Mouse (Mus musculus): ENCODE measurements around the gene Slc6a6. TPM values are rescaled to one million over a fixed set of nuclear protein-coding genes. Genes with fewer than 3 reads are reported as not detected.

The Slc6a6 gene
- polyA plus RNA-seq, 1 experiment from 2014 or later: 60.0 TPM

DNA sequence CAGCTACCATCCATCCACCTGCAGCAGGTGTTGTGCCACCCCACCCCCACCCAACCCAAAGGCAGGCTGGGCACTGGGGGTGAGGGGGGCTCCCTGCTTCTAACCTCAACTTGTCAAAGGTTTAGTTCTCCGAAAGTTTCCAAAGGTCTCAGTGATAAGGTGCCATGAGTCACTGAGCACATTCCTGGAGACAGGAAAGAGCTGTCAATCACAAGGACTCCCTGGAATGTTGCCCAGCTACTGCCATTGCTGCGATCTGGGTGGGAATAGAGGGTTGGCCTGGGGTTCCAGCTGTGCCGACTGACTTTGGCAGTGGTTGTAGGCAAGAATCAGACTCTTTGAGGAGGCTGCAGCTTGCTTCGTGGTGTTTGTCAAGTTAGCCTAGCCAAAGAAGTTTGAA lies 2.7 kb downstream of the Slc6a6 start:
- Histone ChIP-seq H3K9ac (peak overlapping the region; percentile 98), H3K4me1 (peaks cover 72% of the 10 kb centered on the region), H3K27me3 (replicated peaks) (no peaks in the 10 kb centered on the region), H3K27ac (replicated peaks) (peak overlapping the region; percentile 94), H3K4me2 (peak overlapping the region; percentile 94), H3K4me3 (peak overlapping the region; percentile 91), H3K36me3 (peaks cover 8% of the 10 kb centered on the region; the same call in 1 of the 2 replicates), H3K9me3 (no peaks in the 10 kb centered on the region)
- no peak for ATAC-seq (ENCODE audit: extremely low read depth, insufficient number of reproducible peaks, low FRiP score, low TSS enrichment)
- WGBS: 9% methylated on average over 4 of the region's 4 CpGs

DNA sequence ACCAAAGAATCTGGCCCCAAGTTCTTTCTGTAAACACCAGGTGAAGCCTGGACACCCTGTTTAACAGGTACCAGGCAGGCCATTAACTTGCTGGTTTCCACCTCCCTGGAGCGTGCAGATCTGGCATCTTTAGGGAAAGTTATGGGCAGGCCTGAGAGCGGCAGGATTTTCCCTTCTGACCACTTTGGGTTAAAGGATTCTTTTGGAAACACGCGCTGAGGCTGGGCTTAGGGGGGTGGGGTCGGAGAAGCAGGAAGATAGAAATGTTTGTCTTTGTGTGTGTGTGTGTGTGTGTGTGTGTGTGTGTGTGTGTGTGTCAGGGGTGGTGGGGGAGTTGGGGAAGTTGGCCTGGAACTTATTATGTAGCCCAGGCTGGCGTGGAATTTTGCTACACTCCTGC lies 4.2 kb downstream of the Slc6a6 start:
- Histone ChIP-seq H3K4me1 (peaks cover 66% of the 10 kb centered on the region), H3K9me3 (no peaks in the 10 kb centered on the region), H3K36me3 (peaks cover 23% of the 10 kb centered on the region), H3K4me3 (0 out of 2 replicates have a peak overlapping the region, but pooled peaks have one; percentile 6), H3K4me2 (peak overlapping the region; percentile 40), H3K9ac (peak overlapping the region; percentile 60), H3K27ac (replicated peaks) (no peak overlapping the region), H3K27me3 (replicated peaks) (no peaks in the 10 kb centered on the region)
- ATAC-seq (ENCODE audit: extremely low read depth, insufficient number of reproducible peaks, low FRiP score, low TSS enrichment): no peak
- WGBS: 54% methylated on average over 6 of the region's 6 CpGs

DNA sequence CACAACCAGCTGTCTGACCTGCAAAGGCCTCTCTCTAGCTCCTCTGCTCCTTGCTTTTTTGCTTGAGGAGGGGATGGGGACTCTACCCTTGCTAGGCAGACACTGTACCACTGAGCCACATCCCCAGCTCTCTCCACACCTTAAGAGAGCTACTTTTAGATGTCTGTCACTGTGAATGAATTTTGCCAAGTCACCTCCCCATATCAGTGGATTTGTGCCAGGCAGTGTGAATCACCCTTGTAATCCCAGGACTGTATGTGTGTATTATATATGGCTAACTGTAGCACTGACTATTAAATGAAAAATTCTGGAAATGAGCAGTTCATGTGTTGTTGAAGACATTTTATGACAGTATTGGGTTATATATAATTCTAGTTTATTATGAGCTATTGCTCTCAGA lies 5.4 kb downstream of the Slc6a6 start:
- Histone ChIP-seq H3K4me1 (peaks cover 71% of the 10 kb centered on the region), H3K27ac (replicated peaks) (peak overlapping the region; percentile 29; the same call in 1 of the 2 replicates), H3K4me2 (no peak overlapping the region), H3K9ac (peak overlapping the region; percentile 61; the same call in 1 of the 2 replicates), H3K4me3 (no peak overlapping the region), H3K27me3 (replicated peaks) (no peaks in the 10 kb centered on the region), H3K9me3 (no peaks in the 10 kb centered on the region), H3K36me3 (peaks cover 28% of the 10 kb centered on the region)
- no peak for ATAC-seq (ENCODE audit: extremely low read depth, insufficient number of reproducible peaks, low FRiP score, low TSS enrichment)

DNA sequence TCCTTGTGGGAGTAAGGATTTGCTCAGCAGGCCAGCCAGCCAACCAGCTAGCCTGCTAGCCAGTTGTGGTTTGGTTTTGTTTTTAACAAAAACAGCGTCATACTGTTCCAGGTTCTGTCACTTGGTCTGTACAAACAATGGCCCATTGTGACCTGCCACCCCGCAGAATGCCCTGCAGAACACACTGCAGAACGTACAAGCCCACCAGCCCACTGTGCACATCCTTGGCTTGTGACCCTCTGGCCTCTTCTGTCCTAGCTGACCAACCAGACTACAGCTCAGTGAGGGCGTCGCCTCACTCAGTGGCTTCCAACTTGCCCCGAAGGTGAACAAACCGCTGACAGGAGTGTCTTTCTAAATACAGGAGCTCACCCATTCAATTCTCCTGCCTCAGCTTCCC lies 6.4 kb downstream of the Slc6a6 start:
- Histone ChIP-seq H3K9me3 (no peaks in the 10 kb centered on the region), H3K4me1 (peaks cover 73% of the 10 kb centered on the region), H3K27ac (replicated peaks) (no peak overlapping the region), H3K36me3 (peaks cover 28% of the 10 kb centered on the region), H3K27me3 (replicated peaks) (no peaks in the 10 kb centered on the region), H3K9ac (no peak overlapping the region), H3K4me2 (no peak overlapping the region), H3K4me3 (no peak overlapping the region)
- no peak for ATAC-seq (ENCODE audit: extremely low read depth, insufficient number of reproducible peaks, low FRiP score, low TSS enrichment)
- WGBS: 69% methylated on average over 7 of the region's 7 CpGs

DNA sequence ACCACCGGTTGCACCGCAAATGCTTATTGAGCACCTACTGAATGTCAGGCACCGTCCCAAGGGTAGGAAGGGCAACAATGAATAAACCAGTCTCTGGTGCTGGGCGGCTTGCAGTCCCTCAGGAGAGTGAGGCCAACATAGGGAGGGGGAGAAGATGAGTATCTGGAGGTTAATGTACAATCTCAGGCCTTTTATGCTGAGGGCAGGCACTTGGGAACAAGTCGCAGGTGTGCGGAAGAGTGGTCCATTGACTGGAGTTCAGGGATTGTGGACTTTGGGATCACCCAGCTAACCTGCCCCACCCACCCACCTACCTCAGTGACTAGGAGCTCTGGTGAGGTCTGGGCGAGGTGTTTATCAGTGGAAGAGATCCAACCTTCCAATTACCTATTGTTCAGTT lies 6.8 kb downstream of the Slc6a6 start:
- 88% methylated on average over 7 of the region's 7 CpGs for WGBS
- ATAC-seq (ENCODE audit: extremely low read depth, insufficient number of reproducible peaks, low FRiP score, low TSS enrichment): no peak
- peaks cover 71% of the 10 kb centered on the region for H3K4me1 ChIP-seq

DNA sequence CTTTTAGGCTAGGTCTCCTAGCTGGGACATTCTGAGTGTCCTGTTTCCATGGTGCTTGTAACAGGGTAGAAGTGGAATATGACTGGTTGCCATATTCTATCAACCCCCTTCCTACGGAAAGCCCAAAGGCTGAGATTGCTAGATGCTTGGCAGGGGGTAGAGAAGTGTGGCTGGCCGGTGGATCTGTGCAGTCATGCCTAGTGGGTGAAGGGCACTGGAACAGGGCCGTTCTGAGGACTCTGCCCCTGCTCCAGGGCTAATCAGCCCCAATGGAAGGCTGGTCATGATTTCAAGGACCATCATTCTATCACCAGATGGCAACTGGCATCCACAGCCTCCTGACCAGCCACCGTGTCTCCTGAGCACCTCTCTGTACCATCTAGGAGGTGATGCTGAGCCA lies 7.7 kb downstream of the Slc6a6 start:
- H3K4me1 ChIP-seq: peaks cover 64% of the 10 kb centered on the region
- ATAC-seq (ENCODE audit: extremely low read depth, insufficient number of reproducible peaks, low FRiP score, low TSS enrichment): no peak
- no peak overlapping the region for H3K4me2 ChIP-seq
- no peak overlapping the region for H3K27ac ChIP-seq (replicated peaks)
- peaks cover 28% of the 10 kb centered on the region for H3K36me3 ChIP-seq
- no peaks in the 10 kb centered on the region for H3K9me3 ChIP-seq
- 81% methylated on average over 4 of the region's 4 CpGs for WGBS
- H3K4me3 ChIP-seq: no peak overlapping the region
- H3K27me3 ChIP-seq (replicated peaks): no peaks in the 10 kb centered on the region
- H3K9ac ChIP-seq: no peak overlapping the region

More for the DNA sequence above, 6.8 kb downstream of the Slc6a6 start:
- H3K4me2 ChIP-seq: no peak overlapping the region
- no peak overlapping the region for H3K9ac ChIP-seq
- H3K9me3 ChIP-seq: no peaks in the 10 kb centered on the region
- no peak overlapping the region for H3K27ac ChIP-seq (replicated peaks)
- peaks cover 28% of the 10 kb centered on the region for H3K36me3 ChIP-seq
- no peaks in the 10 kb centered on the region for H3K27me3 ChIP-seq (replicated peaks)
- no peak overlapping the region for H3K4me3 ChIP-seq

DNA sequence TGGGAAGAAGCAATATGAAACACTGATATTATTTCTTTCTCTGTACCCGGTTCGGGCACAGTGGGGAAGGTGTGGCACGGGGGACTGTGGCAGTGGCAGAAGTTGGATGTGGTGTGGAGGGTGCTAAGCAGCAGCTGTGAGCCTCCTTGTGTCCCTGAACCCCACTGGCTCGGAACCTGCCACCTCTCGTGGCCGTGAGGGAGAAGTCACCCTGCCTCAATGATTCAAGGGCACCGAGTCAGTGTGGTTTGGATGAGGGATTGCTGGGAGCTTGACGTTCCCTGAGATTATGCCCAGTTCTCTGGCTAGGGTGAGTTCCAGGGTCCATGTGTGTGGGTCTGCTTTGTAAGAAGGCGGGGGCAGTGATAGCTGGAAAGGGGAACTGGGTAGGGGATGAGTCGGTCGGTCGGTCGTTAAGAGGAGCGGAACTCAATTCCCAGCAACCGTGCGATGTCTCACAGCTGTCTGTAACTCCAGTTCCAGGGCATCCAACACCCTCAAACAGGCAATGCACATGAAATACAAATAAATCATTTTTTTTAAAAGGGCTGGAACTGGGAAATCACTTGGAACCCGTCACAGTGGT lies 9.5 kb downstream of the Slc6a6 start:
- H3K9ac ChIP-seq: peak overlapping the region; percentile 24; the same call in 1 of the 2 replicates
- H3K27me3 ChIP-seq (replicated peaks): no peaks in the 10 kb centered on the region
- no peak overlapping the region for H3K27ac ChIP-seq (replicated peaks)
- no peak for ATAC-seq (ENCODE audit: extremely low read depth, insufficient number of reproducible peaks, low FRiP score, low TSS enrichment)
- peaks cover 57% of the 10 kb centered on the region for H3K4me1 ChIP-seq
- H3K4me2 ChIP-seq: no peak overlapping the region
- H3K36me3 ChIP-seq: peaks cover 28% of the 10 kb centered on the region
- H3K4me3 ChIP-seq: no peak overlapping the region
- H3K9me3 ChIP-seq: no peaks in the 10 kb centered on the region
- WGBS: 80% methylated on average over 17 of the region's 17 CpGs

DNA sequence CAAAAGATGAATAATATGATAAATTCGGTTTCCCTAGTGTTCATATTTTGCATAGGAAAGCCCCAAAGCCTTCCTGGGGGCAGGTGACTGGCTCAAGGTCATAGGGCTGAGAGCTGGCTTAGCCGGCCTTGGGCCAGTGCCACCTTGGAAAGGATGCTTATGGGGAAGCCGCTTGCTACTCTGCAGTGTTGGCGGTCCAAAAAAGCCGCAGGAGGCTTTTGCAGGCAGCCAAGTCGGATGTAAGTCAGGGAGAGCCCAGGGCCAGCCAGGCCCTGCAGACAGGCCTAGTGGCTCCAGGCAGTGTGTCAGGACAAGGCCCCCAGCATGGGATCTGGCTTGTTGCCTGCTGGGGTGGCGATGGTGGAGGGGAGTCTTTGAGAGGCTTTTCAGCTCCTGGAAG lies 10.8 kb downstream of the Slc6a6 start:
- Histone ChIP-seq H3K27me3 (replicated peaks) (no peaks in the 10 kb centered on the region), H3K4me3 (no peak overlapping the region), H3K4me1 (peaks cover 45% of the 10 kb centered on the region), H3K36me3 (peaks cover 37% of the 10 kb centered on the region), H3K9me3 (no peaks in the 10 kb centered on the region), H3K27ac (replicated peaks) (peak overlapping the region; percentile 56), H3K9ac (peak overlapping the region; percentile 50; the same call in 1 of the 2 replicates), H3K4me2 (no peak overlapping the region)
- no peak for ATAC-seq (ENCODE audit: extremely low read depth, insufficient number of reproducible peaks, low FRiP score, low TSS enrichment)
- 49% methylated on average over 7 of the region's 7 CpGs for WGBS

DNA sequence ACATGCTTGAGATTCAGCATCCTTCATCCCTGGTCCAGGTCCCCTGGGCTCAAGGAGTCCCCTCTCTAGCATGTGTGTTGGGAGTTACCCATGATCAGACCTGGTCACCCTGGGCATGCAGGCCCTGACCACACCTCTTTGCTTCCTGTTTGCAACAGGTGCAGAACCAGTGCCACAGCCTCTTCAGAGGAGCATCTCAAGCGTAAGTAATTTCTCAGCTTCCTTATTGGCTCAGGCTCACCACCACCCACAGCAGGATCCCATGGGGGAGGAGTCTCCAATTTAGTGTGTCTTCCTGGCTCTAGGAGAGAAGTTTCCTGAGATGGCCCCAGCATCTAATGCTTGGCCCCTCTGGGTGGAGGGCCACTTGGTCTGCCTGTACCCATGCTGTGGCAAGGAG lies 15.0 kb downstream of the Slc6a6 start:
- Histone ChIP-seq H3K4me2 (no peak overlapping the region), H3K4me3 (no peak overlapping the region), H3K9me3 (no peaks in the 10 kb centered on the region), H3K27me3 (replicated peaks) (no peaks in the 10 kb centered on the region), H3K36me3 (peaks cover 49% of the 10 kb centered on the region), H3K27ac (replicated peaks) (no peak overlapping the region), H3K9ac (no peak overlapping the region), H3K4me1 (peaks cover 37% of the 10 kb centered on the region)
- WGBS: 86% methylated on average over 1 of the region's 1 CpGs
- no peak for ATAC-seq (ENCODE audit: extremely low read depth, insufficient number of reproducible peaks, low FRiP score, low TSS enrichment)

DNA sequence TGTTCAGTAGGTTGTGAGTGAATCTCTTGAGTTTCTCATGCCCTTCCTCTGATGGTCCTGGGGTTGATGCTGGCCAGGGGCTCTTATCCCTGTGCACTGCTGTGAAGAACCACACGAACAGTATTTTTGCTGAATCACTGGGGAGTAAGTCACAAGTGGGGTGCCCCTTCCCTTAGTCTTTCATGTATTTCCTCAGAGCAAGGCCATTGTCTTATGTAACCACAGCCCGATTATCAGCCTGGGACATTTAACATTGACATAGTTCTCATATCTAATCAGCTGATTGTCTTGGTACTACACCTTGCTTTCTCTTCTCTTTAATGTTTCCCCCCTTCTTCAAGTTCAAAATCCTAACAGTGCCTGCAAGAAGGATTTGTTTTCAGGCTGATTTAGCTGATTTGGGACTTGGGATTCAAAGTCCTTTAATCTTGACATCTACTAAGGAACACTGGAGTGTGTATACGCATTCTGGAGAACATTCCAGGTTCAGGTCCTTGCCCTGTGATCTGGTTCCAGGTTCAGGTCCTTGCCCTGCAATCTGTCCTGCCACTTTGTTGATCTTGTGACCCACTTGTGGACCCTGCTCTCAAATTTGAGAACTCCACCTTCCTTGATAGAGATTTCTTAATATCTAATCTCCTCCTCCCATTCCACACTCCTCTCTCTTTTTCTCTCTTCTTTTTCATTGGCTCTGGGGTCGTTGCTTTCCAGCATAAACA lies 15.8 kb downstream of the Slc6a6 start:
- Histone ChIP-seq H3K9ac (no peak overlapping the region), H3K9me3 (peaks cover 2% of the 10 kb centered on the region; the same call in 1 of the 2 replicates), H3K4me3 (no peak overlapping the region), H3K27ac (replicated peaks) (no peak overlapping the region), H3K4me1 (peaks cover 29% of the 10 kb centered on the region), H3K27me3 (replicated peaks) (no peaks in the 10 kb centered on the region), H3K36me3 (peaks cover 57% of the 10 kb centered on the region), H3K4me2 (no peak overlapping the region)
- 70% methylated on average over 4 of the region's 4 CpGs for WGBS
- no peak for ATAC-seq (ENCODE audit: extremely low read depth, insufficient number of reproducible peaks, low FRiP score, low TSS enrichment)

DNA sequence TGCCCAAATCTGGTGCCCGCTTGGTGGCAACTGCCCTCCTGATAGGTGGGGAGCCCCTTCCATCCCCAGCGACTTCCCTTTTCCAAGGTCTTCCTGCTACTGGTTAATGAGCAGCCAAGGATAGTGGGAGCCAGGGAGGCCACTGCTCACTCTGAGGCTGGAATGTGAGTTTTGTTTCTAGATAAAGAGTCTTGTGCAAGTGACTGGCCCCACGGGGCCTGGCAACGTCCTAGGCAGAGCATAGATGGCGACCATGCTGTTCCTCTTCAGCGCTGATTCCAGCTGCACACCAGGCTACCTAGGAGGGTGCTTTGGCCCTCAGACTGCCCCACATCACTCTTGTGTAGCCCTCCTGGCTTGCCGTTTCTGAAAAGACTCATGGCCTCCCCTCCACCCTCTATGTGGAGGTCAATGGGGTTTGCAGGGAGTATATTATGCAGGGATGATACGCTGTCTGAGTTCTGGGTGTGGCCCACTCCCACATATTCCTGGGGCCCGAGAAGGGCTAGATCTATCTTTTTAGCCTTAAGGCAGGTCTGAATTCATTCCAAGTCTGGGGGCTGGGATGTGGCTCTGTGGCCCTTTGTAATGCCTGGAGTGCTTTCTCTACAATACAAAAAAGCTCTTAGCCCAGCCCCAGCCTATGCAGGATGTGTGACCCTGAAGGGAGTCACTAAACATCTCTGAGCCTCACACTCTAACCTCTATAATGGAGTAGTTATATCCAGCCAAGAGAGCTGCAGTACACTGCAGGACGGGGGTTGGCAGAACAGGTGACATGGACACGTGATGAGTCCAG lies 17.2 kb downstream of the Slc6a6 start:
- H3K36me3 ChIP-seq: peaks cover 65% of the 10 kb centered on the region
- H3K9me3 ChIP-seq: peaks cover 2% of the 10 kb centered on the region; the same call in 1 of the 2 replicates
- WGBS: 79% methylated on average over 11 of the region's 11 CpGs
- no peaks in the 10 kb centered on the region for H3K27me3 ChIP-seq (replicated peaks)
- H3K9ac ChIP-seq: no peak overlapping the region
- H3K4me2 ChIP-seq: no peak overlapping the region
- no peak overlapping the region for H3K4me3 ChIP-seq
- ATAC-seq (ENCODE audit: extremely low read depth, insufficient number of reproducible peaks, low FRiP score, low TSS enrichment): no peak
- H3K27ac ChIP-seq (replicated peaks): no peak overlapping the region
- H3K4me1 ChIP-seq: peaks cover 23% of the 10 kb centered on the region

Data from heart, embryonic 13.5 days (tissue).